Mouse (Mus musculus) spleen, adult 12 weeks (tissue): ENCODE results near the gene Scml4.

Experiments used
- DNase-seq: peaks from one replicate; pipeline ENCODE4 v3.0.0; 2022; ENCODE audit warnings: low spot score

Gene Scml4

GRCm38 (mm10) chr10:42862102-42862740 is 2.1 kb downstream of the Scml4 start:
- peak; percentile 14 for DNase-seq

- no peak for DNase-seq
Measured at GRCm38 (mm10) chr10:42862806-42863205, 2.6 kb downstream of the Scml4 start.

- no peak for DNase-seq
Measured at GRCm38 (mm10) chr10:42863621-42864391, 3.6 kb downstream of the Scml4 start.

GRCm38 (mm10) chr10:42864696-42865095 is 4.5 kb downstream of the Scml4 start:
- DNase-seq = no peak

- DNase-seq = no peak
Measured at GRCm38 (mm10) chr10:42868416-42868815, 8.2 kb downstream of the Scml4 start.

GRCm38 (mm10) chr10:42869467-42869866 is 9.3 kb downstream of the Scml4 start:
- no peak for DNase-seq

- no peak for DNase-seq
Measured at GRCm38 (mm10) chr10:42872269-42873010, 12.3 kb downstream of the Scml4 start.

GRCm38 (mm10) chr10:42873077-42873595 is 13.0 kb downstream of the Scml4 start:
- no peak for DNase-seq

GRCm38 (mm10) chr10:42876172-42876571 is 16.0 kb downstream of the Scml4 start:
- DNase-seq = no peak

- DNase-seq = no peak
Measured at GRCm38 (mm10) chr10:42879269-42879681, 19.1 kb downstream of the Scml4 start.

- no peak for DNase-seq
Measured at GRCm38 (mm10) chr10:42879682-42880081, 19.5 kb downstream of the Scml4 start.

GRCm38 (mm10) chr10:42887040-42887439 is 26.9 kb downstream of the Scml4 start:
- no peak for DNase-seq

- no peak for DNase-seq
Measured at GRCm38 (mm10) chr10:42888241-42888640, 28.1 kb downstream of the Scml4 start.

GRCm38 (mm10) chr10:42890365-42890764 is 30.2 kb downstream of the Scml4 start:
- no peak for DNase-seq

- no peak for DNase-seq
Measured at GRCm38 (mm10) chr10:42892250-42892649, 32.1 kb downstream of the Scml4 start.

GRCm38 (mm10) chr10:42892987-42893386 is 32.8 kb downstream of the Scml4 start:
- DNase-seq = no peak

GRCm38 (mm10) chr10:42893857-42894256 is 33.7 kb downstream of the Scml4 start:
- DNase-seq = no peak

- DNase-seq = no peak
Measured at GRCm38 (mm10) chr10:42894263-42894662, 34.1 kb downstream of the Scml4 start.

GRCm38 (mm10) chr10:42894696-42895095 is 34.5 kb downstream of the Scml4 start:
- no peak for DNase-seq

GRCm38 (mm10) chr10:42896621-42897020 is 36.5 kb downstream of the Scml4 start:
- no peak for DNase-seq

- no peak for DNase-seq
Measured at GRCm38 (mm10) chr10:42897166-42897565, 37.0 kb downstream of the Scml4 start.

GRCm38 (mm10) chr10:42897632-42898031 is 37.5 kb downstream of the Scml4 start:
- peak; percentile 34 for DNase-seq

- peak; percentile 22 for DNase-seq
Measured at GRCm38 (mm10) chr10:42901361-42901760, 41.2 kb downstream of the Scml4 start.
